Mouse (Mus musculus) midbrain, embryonic 10.5 days (tissue): ENCODE data around the gene Ddost. TPM values are rescaled to one million over a fixed set of nuclear protein-coding genes. Genes with fewer than 3 reads are reported as not detected.
A peak's percentile ranks its signal among the peaks of the same experiment; 100 is the strongest.

Experiments used
- DNase-seq: peaks from one replicate; pipeline ENCODE4 v3.0.0-alpha.2; 2017; ENCODE audit warnings: low spot score
- H3K27ac ChIP-seq: fragments of 300-500 bp; sonication (generic); replicated peaks from 2 replicates; pipeline ENCODE4 v1.5.1; 2016; ENCODE audit warnings: mild to moderate bottlenecking
- H3K27me3 ChIP-seq: fragments of 300-500 bp; sonication (generic); 2 replicates; pipeline ENCODE4 v1.6.1; 2016; ENCODE audit warnings: low read depth, mild to moderate bottlenecking; ENCODE audit not compliant: poor library complexity, severe bottlenecking
- H3K36me3 ChIP-seq: fragments of 300-500 bp; sonication (generic); 2 replicates; pipeline ENCODE4 v1.6.1; 2016; ENCODE audit warnings: mild to moderate bottlenecking, moderate library complexity
- H3K4me1 ChIP-seq: fragments of 300-500 bp; sonication (generic); 2 replicates; pipeline ENCODE4 v1.6.1; 2016
- H3K4me3 ChIP-seq: fragments of 300-500 bp; sonication (generic); 2 replicates; pipeline ENCODE4 v1.5.1; 2016; ENCODE audit warnings: mild to moderate bottlenecking, moderate library complexity
- H3K9me3 ChIP-seq: fragments of 300-500 bp; sonication (generic); replicated peaks from 2 replicates; pipeline ENCODE4 v1.6.1; 2016; ENCODE audit warnings: mild to moderate bottlenecking
- WGBS: fragments of 180-500 bp; shearing (Covaris S2); methylation state at CpG from one replicate; pipeline ENCODE4 v1.1.7; 2016; 5-methylcytosine and 5-hydroxymethylcytosine counted together
- polyA plus RNA-seq: library from polyadenylated mRNA; unstranded; fragments of >200 nt; fragmentation: Nextera tagmentation; extraction: Ambion mirVana; gene quantifications from 2 replicates; pipeline ENCODE4 v1.2.1, GENCODE M21; 2016

Ddost gene
- polyA plus RNA-seq, 1 experiment from 2014 or later, result 282 TPM

- DNase-seq, result no peak
- H3K27ac ChIP-seq, result no peak overlapping the region
- H3K36me3 ChIP-seq, result no peaks in the 10 kb centered on the region
- 88% methylated on average over 18 of the region's 18 CpGs for WGBS
- H3K4me1 ChIP-seq, result 0 out of 2 replicates have a peak, but pooled peaks cover 3% of the 10 kb centered on the region
- no peaks in the 10 kb centered on the region for H3K27me3 ChIP-seq
- H3K9me3 ChIP-seq, result no peaks in the 10 kb centered on the region
- no peak overlapping the region for H3K4me3 ChIP-seq
Observed at GRCm38 (mm10) chr4:138293261-138293948, 11.1 kb upstream of the Ddost start.

- no peak for DNase-seq
- 0 out of 2 replicates have a peak, but pooled peaks cover 3% of the 10 kb centered on the region for H3K4me1 ChIP-seq
- 84% methylated on average over 11 of the region's 14 CpGs for WGBS
Observed at GRCm38 (mm10) chr4:138293949-138294550, 10.5 kb upstream of the Ddost start.

GRCm38 (mm10) chr4:138301271-138301780 lies 3.2 kb upstream of the Ddost start:
- no peaks in the 10 kb centered on the region for H3K9me3 ChIP-seq
- WGBS, result 87% methylated on average over 10 of the region's 10 CpGs
- H3K27me3 ChIP-seq, result no peaks in the 10 kb centered on the region
- H3K4me3 ChIP-seq, result no peak overlapping the region
- peaks cover 32% of the 10 kb centered on the region for H3K4me1 ChIP-seq
- DNase-seq, result no peak
- H3K27ac ChIP-seq, result no peak overlapping the region
- H3K36me3 ChIP-seq, result peaks cover under 1% of the 10 kb centered on the region; the same call in 1 of the 2 replicates

More at GRCm38 (mm10) chr4:138293949-138294550, 10.5 kb upstream of the Ddost start:
- H3K9me3 ChIP-seq, result no peaks in the 10 kb centered on the region
- H3K27ac ChIP-seq, result no peak overlapping the region
- no peaks in the 10 kb centered on the region for H3K27me3 ChIP-seq
- H3K4me3 ChIP-seq, result no peak overlapping the region
- no peaks in the 10 kb centered on the region for H3K36me3 ChIP-seq

GRCm38 (mm10) chr4:138303011-138303410 lies 1.5 kb upstream of the Ddost start:
- Histone ChIP-seq H3K27ac (no peak overlapping the region; the same call in 1 of the 2 replicates), H3K27me3 (no peaks in the 10 kb centered on the region), H3K4me3 (peak overlapping the region; percentile 99), H3K9me3 (no peaks in the 10 kb centered on the region), H3K4me1 (peaks cover 32% of the 10 kb centered on the region), H3K36me3 (peaks cover 17% of the 10 kb centered on the region)
- WGBS, result 92% methylated on average over 3 of the region's 3 CpGs
- DNase-seq, result no peak

GRCm38 (mm10) chr4:138303742-138304141 lies 788 bp upstream of the Ddost start:
- no peak for DNase-seq

GRCm38 (mm10) chr4:138307025-138307424 lies 2.5 kb downstream of the Ddost start:
- no peaks in the 10 kb centered on the region for H3K27me3 ChIP-seq
- no peak overlapping the region for H3K27ac ChIP-seq
- peaks cover 32% of the 10 kb centered on the region for H3K4me1 ChIP-seq
- DNase-seq, result no peak
- H3K36me3 ChIP-seq, result peaks cover 57% of the 10 kb centered on the region
- H3K9me3 ChIP-seq, result no peaks in the 10 kb centered on the region
- WGBS, result 89% methylated on average over 3 of the region's 3 CpGs
- H3K4me3 ChIP-seq, result no peak overlapping the region

More at GRCm38 (mm10) chr4:138303742-138304141, 788 bp upstream of the Ddost start:
- Histone ChIP-seq H3K4me1 (peaks cover 32% of the 10 kb centered on the region), H3K27ac (peak overlapping the region; percentile 94), H3K27me3 (no peaks in the 10 kb centered on the region), H3K9me3 (no peaks in the 10 kb centered on the region), H3K36me3 (peaks cover 24% of the 10 kb centered on the region), H3K4me3 (peak overlapping the region; percentile 99)
- 22% methylated on average over 18 of the region's 18 CpGs for WGBS

- peaks cover 64% of the 10 kb centered on the region for H3K36me3 ChIP-seq
- WGBS, result 94% methylated on average over 12 of the region's 12 CpGs
- no peak for DNase-seq
Observed at GRCm38 (mm10) chr4:138307739-138308138, 3.2 kb downstream of the Ddost start.

GRCm38 (mm10) chr4:138310311-138310910 lies 5.9 kb downstream of the Ddost start:
- no peak overlapping the region for H3K4me3 ChIP-seq
- no peaks in the 10 kb centered on the region for H3K27me3 ChIP-seq
- peaks cover 91% of the 10 kb centered on the region for H3K36me3 ChIP-seq
- no peak for DNase-seq
- no peak overlapping the region for H3K27ac ChIP-seq
- 96% methylated on average over 19 of the region's 19 CpGs for WGBS
- H3K4me1 ChIP-seq, result peaks cover 8% of the 10 kb centered on the region
- no peaks in the 10 kb centered on the region for H3K9me3 ChIP-seq

More at GRCm38 (mm10) chr4:138307739-138308138, 3.2 kb downstream of the Ddost start:
- Histone ChIP-seq H3K9me3 (no peaks in the 10 kb centered on the region), H3K27ac (no peak overlapping the region), H3K27me3 (no peaks in the 10 kb centered on the region), H3K4me3 (no peak overlapping the region), H3K4me1 (peaks cover 32% of the 10 kb centered on the region)

GRCm38 (mm10) chr4:138311595-138311994 lies 7.1 kb downstream of the Ddost start:
- H3K36me3 ChIP-seq, result peaks cover 100% of the 10 kb centered on the region
- H3K4me1 ChIP-seq, result peaks cover 3% of the 10 kb centered on the region
- no peaks in the 10 kb centered on the region for H3K9me3 ChIP-seq
- H3K27me3 ChIP-seq, result no peaks in the 10 kb centered on the region
- H3K4me3 ChIP-seq, result no peak overlapping the region
- 73% methylated on average over 8 of the region's 8 CpGs for WGBS
- no peak overlapping the region for H3K27ac ChIP-seq
- no peak for DNase-seq

GRCm38 (mm10) chr4:138312105-138312504 lies 7.6 kb downstream of the Ddost start:
- WGBS, result 88% methylated on average over 3 of the region's 3 CpGs
- peaks cover 100% of the 10 kb centered on the region for H3K36me3 ChIP-seq

GRCm38 (mm10) chr4:138313021-138313420 lies 8.5 kb downstream of the Ddost start:
- WGBS, result 92% methylated on average over 11 of the region's 11 CpGs
- peaks cover 99% of the 10 kb centered on the region for H3K36me3 ChIP-seq

More at GRCm38 (mm10) chr4:138312105-138312504, 7.6 kb downstream of the Ddost start:
- Histone ChIP-seq H3K27me3 (no peaks in the 10 kb centered on the region), H3K4me1 (peaks cover 3% of the 10 kb centered on the region; the same call in 1 of the 2 replicates), H3K9me3 (no peaks in the 10 kb centered on the region), H3K4me3 (no peak overlapping the region), H3K27ac (no peak overlapping the region)
- DNase-seq, result no peak

GRCm38 (mm10) chr4:138313795-138314194 lies 9.3 kb downstream of the Ddost start:
- H3K36me3 ChIP-seq, result peaks cover 91% of the 10 kb centered on the region
- no peak overlapping the region for H3K27ac ChIP-seq
- WGBS, result 85% methylated on average over 4 of the region's 4 CpGs
- H3K27me3 ChIP-seq, result no peaks in the 10 kb centered on the region
- no peak overlapping the region for H3K4me3 ChIP-seq
- H3K4me1 ChIP-seq, result peaks cover 3% of the 10 kb centered on the region; the same call in 1 of the 2 replicates
- H3K9me3 ChIP-seq, result no peaks in the 10 kb centered on the region
- no peak for DNase-seq

More at GRCm38 (mm10) chr4:138313021-138313420, 8.5 kb downstream of the Ddost start:
- Histone ChIP-seq H3K27me3 (no peaks in the 10 kb centered on the region), H3K27ac (no peak overlapping the region), H3K9me3 (no peaks in the 10 kb centered on the region), H3K4me3 (no peak overlapping the region), H3K4me1 (peaks cover 3% of the 10 kb centered on the region; the same call in 1 of the 2 replicates)
- DNase-seq, result no peak
